Mouse (Mus musculus): Measurements from ENCODE around the gene Vsx2.
"Not testable (repeated sequence)": the region's sequence is repeated elsewhere in the genome, so short reads cannot be mapped to it uniquely, and the experiment has no call there.

Gene Vsx2

DNA sequence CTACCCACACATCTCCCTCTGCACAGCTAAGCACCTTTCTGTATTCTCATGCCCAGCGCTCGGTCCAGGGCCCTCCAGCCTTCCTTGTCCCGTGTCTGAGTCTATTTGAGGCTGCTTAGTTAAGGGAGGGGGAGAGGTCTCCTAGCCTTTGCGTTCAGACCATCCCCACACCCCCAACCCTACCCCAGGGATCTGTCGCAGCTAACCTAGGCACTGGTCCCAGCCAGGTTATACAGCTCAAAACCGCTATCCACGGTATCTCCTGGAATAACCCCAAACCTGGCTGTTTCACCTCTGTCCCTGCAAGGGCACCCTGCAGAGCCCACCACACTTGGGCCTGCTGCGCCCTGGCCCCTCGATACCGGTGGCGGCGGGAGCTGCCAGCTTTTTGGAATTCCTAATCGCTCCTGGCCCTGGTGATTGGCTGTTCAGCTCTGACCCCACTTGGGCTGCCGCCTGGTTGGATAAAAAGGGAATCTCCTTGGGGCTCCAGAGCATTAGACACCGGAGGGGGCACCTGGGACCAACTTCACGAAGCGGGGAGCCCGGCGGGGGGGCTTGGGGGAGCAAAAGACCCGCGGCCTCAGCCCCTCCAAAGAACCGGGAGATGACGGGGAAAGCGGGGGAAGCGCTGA lies at the start of gene Vsx2:
TSS of gene Vsx2 (plus strand) at position 427 of the 635 bp plus-strand sequence.
- no peak for DNase-seq (ENCODE audit: low spot score in 2 of 2)

DNA sequence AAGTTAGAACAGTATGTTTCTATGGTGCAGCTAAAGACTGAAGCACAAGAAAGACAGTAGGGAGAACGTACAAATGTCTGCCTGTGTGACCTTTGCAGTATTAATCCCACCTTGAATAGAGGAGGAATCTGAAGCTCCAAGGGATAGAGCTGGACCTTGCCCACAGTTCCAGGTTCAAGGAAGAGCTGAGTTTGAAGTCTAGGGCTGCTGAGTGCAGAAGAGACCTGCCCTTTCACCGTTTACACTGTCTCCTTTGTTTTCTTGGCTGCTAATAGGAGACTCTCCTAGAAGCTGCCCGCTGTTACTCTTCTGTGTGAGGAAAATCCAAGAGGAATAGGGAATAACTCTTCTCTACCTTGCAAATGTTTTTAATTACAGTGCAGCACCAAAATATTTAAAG lies 45.8 kb upstream of the Vsx2 start:
- DNase-seq (ENCODE audit: low spot score in 2 of 2): no peak

GRCm38 (mm10) chr12:84524147-84525050 lies 45.2 kb upstream of the Vsx2 start:
- DNase-seq (ENCODE audit: low spot score in 2 of 2): no peak

- no peak for DNase-seq (ENCODE audit: low spot score in 2 of 2)
These were observed 44.1 kb upstream of the Vsx2 start for GRCm38 (mm10) chr12:84525422-84525821.

DNA sequence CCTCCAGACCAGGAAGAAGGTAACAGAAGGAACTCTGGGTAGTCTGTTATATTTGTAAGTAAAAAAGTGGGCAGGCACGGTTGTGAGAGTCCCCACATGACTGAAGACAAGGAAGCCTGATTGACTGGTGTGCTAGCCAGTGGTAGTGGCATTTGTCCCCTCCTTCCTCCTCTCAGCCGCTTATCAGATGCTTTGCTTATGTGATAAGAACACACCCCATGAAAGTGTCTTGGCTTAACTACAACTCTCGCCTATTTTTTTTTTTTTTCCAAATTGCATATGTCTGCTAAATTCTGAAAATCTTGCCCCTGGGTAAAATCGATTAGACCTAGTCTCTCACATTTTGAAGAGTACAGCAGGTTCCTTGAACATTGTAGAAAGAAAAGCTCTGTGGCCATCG lies 39.1 kb upstream of the Vsx2 start:
- no peak for DNase-seq (ENCODE audit: low spot score in 2 of 2)

DNA sequence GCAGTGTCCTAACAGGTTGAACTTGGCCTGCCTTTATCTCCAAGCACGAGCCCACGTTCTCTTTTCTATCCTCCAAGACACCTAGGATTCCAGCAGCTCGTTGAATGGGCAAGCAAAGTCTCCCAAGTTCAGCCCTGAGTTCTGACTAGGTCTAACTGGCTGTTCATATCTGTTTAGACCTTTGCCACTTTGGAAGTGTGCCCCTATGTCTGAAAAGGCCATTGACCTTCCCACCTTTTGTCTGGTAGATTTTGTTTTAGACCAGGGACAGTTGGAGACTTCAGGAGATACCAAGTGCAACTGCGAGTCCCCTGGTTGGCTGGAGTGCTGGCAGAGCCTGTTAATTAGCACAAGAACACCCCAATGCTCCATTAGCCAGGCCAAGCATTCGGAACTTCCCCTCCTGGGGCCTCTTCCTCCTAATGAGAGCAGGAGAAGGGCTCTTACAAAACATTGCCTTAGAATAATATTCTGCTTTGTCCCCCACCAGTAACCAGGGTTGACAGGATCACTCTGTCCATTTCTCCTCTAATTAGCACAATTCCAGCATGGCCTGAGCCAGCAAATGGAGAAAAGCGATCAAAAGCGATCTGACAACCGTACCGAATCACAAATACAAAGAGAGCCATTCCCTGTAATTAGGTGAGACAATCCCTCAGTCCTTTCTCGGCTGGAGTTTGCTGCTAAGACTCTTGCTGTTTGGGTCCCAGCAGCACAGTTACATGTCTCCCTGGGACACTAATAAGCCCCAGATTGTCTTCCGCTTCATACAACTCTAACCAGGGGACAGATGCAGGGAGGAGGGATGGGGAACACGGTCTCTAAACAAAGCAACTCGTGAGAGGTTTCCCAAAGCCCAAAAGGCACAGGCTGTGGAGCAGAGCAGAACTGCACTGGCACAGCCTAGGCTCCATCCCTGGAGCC lies 37.4 kb upstream of the Vsx2 start:
- DNase-seq (ENCODE audit: low spot score in 2 of 2): peak; percentile 28 to 31

DNA sequence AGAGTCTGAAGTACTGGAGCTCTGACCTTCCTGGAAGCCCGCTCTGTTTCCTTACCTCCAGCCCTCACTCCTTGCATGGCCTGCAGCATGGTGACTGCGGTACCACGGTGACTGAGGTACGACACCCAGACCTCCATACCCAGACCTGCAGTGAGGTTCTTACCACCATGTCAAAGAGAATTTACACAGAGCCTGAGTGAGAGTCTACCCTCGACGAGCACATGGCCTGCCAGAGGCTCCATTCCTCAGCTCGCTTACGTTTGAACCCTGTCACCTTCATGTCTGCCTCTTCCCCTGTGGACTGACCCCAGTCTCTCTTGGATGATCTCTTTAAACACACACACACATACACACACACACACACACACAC lies 36.7 kb upstream of the Vsx2 start:
- DNase-seq (ENCODE audit: low spot score in 2 of 2): no peak

DNA sequence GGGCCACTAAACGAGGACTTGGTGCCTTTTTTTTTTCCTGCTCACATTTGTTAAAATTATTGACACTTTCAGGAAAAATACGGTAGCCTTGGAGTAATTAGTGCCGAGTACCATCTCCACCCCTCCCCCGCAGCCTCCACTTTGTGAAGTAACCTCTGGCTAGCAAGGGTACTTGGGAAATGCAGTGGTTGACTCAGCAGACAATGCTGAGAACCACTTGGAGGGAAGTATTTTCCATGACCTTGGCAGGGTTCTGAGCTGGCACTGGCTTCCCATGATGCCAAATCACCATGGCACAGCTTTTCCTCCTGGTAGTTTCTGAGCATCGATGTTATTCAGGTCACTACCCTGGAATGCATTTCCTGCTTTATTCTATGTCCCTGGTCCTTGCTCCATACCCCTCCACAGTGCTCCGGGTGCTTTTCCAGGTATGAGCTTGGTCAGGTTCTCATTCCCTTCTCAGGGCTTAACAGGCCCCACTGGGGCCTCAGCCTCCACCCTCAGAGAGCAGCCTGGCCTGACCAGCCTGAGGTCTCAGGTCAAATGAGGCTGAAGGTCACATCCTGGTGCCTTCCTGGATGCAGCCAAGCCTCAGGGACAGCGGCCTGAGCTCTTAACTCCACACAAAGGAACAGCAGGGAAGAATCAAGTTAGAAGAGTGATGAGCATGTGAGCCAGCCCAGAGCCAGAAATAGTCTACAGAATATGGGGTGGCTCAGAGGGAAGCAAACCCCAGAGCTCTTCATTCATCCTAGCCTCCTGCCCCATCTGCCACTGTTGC lies 35.7 kb upstream of the Vsx2 start:
- no peak for DNase-seq (ENCODE audit: low spot score in 2 of 2)

GRCm38 (mm10) chr12:84539537-84539936 lies 30.0 kb upstream of the Vsx2 start:
- DNase-seq (ENCODE audit: low spot score in 2 of 2): not testable (repeated sequence)

GRCm38 (mm10) chr12:84541391-84541958 lies 28.1 kb upstream of the Vsx2 start:
- DNase-seq (ENCODE audit: low spot score in 2 of 2): no peak

DNA sequence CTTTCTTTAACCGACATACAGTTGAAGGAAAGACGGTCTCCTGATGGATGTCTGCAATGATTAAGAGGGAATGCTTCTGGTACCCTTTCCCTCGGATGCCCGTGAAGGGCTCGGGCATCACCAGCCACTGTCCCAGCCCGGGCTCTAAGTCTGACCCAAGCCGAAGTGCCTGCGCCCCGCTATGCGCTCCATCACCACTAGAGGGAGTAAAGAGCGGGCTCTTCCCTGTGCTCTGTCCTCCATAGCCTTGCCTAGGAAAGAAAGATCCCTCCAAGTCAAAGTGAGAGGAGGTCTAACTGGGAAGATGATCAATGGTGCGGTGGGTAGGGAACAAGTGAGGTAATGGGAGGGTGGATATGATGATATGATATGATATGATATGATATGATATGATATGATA lies 23.5 kb upstream of the Vsx2 start:
- DNase-seq (ENCODE audit: low spot score in 2 of 2): peak in 1 of 2 experiments; percentile 48

- no peak for DNase-seq (ENCODE audit: low spot score in 2 of 2)
These were observed 22.9 kb upstream of the Vsx2 start for GRCm38 (mm10) chr12:84546577-84547085.

- no peak for DNase-seq (ENCODE audit: low spot score in 2 of 2)
These were observed 21.3 kb upstream of the Vsx2 start for GRCm38 (mm10) chr12:84548251-84548650.

GRCm38 (mm10) chr12:84555218-84555617 lies 14.3 kb upstream of the Vsx2 start:
- DNase-seq (ENCODE audit: low spot score in 2 of 2): no peak

GRCm38 (mm10) chr12:84562558-84562957 lies 7.0 kb upstream of the Vsx2 start:
- no peak for DNase-seq (ENCODE audit: low spot score in 2 of 2)

DNA sequence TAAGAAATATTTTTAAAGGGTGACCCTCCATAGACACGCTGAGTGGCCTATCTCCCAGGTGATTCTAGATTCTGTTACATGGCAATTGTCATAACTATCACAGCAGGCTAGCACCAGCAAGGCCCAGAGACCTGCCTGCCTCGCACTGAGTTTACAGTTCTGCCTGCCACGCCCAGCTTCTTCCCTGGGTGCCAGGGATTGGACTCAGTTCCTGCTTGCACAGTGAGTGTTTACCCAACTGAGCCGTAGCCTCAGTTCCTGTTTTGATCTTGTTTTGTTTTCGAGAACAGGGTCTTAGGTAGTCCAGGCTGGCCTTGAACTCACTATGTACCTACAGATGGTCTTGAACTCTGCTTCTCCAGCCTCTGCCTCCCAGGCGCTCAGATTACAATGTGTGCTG lies 2.0 kb upstream of the Vsx2 start:
- DNase-seq (ENCODE audit: low spot score in 2 of 2): no peak

GRCm38 (mm10) chr12:84569976-84570693 lies 573 bp downstream of the Vsx2 start:
- no peak for DNase-seq (ENCODE audit: low spot score in 2 of 2)

DNA sequence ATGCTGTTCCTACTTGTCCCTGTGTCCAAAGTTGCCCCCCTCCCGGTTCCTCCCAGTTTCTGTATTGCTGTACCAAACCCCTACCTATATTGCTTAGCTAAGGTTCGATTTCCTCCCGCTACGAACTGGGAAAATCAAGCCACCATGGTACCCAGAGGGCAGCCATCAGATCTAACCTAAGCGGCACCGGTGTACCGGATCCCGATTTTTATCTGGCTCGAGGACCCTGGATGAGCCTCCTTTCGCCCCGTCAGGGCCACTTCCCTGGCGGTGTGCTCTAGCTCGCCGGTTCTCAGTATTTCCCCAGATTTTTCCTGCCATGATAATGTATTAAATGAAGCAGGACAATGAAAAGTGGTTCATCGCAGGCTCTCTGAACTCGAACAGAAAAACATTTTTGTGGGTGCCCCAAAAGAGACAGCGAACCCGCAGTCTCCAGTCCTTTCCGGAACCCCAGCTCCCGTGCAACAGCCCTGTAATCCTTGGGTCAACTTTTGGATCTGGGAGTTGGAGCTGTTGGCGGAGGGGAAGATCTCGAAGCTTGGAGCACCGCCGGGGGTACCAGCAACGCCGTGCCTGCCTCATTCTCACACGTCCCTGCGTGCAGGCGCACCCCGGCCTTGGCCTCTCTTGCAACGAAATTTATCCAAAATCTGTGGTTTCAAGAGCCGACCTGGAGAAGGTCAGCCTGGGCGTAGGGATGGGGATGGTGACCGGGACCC lies 1.3 kb downstream of the Vsx2 start:
- no peak for DNase-seq (ENCODE audit: low spot score in 2 of 2)
